Mouse (Mus musculus) retina, postnatal 1 day (tissue): ENCODE results near the gene Nipa1.
A peak's percentile ranks its signal among the peaks of the same experiment; 100 is the strongest.
"Not testable (repeated sequence)": the region's sequence is repeated elsewhere in the genome, so short reads cannot be mapped to it uniquely, and the experiment has no call there.

Experiments
- DNase-seq: peaks from one replicate; pipeline ENCODE4 v3.0.0-alpha.2; 2012

Nipa1 gene

DNA sequence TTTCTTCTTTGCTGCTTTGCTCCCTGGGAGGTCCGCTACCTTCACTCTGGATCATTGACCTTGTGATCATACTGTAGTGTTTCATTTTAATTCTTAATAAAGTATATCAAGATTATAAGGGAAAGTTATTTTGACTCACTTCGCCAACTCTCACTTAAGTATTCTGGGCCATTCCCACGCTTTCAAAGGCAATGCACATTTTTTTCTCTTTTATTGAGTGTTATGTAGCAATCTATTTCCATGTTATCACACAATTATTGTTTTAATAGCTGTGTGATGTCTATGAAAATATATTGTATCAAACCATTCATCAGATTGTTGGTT, at the start of gene Nipa1:
Nipa1 (minus strand) TSS at position 25 of the 324 bp plus-strand sequence.
- no peak for DNase-seq

DNA sequence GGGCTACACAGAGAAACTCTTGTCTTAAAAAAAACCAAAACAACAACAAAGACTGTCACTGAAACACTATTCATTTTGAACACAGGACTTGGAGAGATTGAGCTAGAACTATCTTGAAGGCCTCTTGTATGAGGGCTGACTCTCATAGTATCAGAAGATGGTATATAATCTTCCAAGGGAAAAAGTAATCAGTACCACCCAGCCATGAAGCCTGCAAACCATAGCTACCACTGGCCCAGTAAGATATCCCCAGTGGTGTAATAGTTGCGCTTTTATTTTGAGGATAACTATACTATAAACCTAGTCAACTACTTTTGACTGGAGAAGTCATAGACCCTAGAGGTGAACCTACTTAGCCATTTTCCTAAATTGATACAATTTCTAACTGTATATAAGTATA, 46.9 kb upstream of the Nipa1 start:
- no peak for DNase-seq

DNA sequence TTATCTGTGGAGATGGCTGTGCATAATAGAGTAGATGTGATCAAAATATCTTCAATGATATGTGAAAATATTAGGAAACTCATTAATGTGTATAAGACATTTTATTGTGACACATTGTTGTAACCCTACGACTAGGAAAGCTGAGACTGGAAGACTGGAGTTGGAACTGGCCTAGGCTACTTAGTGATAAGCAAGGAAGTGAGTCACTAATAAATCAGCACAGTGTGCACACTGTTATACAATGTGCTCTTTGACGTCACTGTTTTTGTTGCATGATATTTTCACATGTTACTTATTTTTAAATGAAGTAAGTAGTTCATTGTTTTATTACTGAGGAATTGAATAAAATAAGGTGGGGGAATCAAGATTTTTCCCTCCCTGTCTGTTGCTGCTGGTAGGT, 46.4 kb upstream of the Nipa1 start:
- DNase-seq: no peak

DNA sequence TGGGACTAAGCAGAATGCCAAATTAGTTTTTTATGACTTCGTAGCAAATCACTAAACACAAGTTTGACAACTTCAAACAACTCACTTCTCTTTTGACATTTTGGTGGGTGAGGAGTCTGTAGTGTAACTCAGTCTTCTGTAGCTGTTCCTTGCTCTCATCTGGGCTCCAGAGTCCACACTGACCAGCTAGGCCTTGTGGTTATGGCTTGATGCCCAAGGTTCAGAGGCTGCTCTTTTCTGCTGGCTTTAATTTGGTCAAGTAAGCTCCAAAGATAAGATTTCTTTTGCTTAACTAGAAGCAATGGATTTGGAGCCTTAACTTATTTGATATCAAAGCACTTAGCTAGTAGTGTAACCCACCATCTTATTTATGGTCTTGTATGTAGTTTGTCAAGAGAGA, 45.1 kb upstream of the Nipa1 start:
- no peak for DNase-seq

DNA sequence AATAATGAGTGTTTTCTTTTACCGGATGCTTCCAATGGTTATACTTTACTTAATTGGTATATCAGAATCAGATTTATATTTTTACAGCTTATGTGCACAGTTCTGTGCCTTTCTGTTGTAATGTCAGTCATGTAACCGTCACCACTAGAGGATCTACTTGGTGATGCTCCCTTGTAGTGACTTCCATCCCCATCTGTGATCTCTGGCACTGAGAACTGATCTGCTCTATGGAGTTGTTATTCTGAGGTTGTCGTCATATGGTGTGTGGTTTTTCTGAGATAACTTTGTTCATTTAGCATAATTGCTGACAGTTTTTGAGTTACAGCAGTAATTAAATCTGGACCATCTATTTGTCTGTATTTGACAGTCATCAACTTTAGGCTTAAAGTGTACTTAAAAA, 35.6 kb upstream of the Nipa1 start:
- DNase-seq: no peak

DNA sequence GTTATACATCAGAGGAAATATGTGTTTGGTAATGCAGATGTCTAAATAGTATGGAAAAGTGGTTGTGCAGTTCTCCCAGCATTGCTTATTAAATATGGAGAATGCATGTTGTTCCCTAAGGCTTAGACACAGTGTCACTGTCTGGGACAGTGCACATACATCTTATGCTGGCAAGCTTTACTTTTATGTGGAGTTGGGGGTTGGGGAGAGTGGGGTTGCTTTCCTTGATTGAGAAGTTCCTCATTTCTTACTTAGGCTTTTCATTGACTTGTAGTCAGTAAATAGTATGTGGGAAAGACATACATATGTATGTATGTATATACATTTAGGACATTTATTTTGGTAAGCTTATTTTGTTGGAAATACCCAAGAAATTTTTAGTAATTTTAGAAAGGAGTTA, 33.2 kb upstream of the Nipa1 start:
- DNase-seq: no peak

DNA sequence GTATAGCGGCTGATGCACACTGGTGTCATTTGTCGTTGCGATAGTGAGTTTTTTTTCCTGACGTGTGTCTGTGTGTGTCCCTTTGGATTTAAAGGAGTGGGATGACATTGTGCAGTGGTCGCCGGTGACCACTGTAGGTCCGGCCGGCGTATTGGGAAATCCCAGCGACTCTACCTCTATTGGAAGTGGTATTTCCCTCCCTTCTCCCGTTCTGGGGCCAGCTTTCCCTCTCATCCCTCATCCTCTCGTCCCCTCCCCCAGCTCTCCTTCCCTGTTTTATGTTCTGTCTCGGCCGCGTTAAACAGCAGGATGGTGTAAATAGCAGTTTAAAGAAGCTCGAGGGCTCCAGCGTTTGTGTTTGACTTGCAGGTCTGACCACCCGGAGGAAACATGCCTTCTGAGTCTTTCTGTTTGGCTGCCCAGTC, 30.7 kb upstream of the Nipa1 start:
- DNase-seq: peak; percentile 66

DNA sequence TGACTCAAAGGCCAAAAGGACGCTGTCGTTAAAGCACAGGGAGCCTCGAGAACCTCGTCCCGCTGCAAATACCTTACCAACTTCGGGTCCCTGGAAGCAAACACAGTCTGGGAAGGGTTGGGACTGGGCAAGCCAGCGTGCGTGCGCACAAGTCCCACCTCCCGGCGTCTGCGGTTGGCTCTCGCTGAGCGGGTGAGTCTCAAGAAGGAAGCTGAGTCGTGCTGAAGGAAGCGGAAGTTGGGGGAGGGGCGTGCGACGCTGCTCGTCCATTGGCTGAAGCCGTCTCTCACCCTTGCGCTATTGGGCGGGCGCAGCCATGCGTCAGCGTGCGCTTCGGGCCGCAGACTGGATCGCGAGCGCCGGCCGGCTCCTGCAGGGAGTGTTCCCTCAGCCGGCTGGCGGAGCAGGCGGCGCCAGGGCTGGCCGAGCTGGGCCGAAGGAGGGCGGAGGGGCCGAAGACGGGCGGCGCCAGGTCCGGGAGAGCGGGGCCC, 30.1 kb upstream of the Nipa1 start, which contains the start of gene Herc2:
Herc2 (plus strand) TSS at position 366 of the 491 bp plus-strand sequence.
- DNase-seq: peak; percentile 100

DNA sequence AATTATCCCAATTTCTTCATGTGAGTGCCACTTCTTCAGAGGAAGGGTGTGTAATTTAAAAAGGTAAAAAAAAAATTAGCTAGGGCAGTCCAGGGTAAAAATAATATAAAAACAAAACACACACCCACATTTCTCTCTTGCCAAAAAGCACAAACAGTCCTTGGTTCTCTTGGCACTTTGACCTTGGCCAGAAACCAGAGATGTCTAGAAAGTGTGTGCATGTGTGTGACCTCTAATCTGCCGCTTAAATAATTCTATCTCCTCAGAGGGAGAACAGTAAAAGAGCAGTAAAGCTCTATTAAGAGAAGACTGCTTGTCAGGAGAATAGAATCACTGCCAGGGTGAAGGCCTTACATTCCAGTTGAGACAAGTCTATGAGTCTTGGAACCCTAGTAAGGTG, 27.4 kb upstream of the Nipa1 start:
- DNase-seq: no peak

DNA sequence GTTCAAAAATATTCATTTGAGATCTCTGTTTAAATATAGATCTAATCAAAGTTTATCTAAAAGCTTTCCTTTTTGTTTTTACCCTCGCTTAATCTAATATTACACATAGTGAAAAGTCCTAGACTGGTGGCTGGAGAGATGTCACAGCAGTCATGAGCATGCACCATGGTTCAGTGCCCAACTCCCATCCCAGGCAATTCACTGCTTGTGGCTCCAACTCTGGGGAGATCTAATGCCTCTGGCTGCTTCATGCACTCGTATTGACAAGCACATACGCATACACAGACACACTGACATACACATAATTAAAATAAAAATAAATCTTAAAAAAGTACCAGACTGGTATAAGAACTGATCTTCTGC, 24.5 kb upstream of the Nipa1 start:
- DNase-seq: no peak

DNA sequence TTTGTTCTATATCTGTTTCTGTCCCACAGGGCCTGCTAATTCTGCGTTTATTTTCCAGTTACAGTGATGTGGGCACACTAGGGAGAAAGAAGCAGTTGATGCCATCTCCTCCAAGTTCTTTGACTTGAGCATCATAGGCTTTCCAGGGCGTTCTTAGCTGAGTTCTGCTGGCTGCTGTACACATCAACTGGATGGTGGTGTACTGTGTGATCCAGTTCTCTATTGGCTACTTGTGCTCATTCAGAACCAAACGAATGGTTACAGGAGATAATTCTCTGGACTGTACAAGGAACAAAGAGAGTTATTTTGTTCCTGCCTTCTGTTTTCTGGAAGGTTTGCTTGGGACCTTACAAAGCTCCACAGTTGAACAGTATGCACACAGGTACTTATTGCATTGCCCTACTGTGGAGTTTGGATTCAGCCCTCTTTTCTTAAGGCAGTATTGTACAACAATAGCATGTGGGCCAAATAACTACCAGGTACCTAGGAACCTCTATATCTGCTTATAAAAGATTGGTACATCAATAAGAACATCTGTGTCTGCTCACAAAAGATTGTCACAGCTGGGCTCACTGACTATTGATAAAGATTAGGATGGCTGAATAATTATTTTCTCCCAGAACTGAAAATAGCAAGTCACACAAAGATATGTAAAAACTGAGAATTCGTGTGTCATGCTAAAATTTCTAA, 24.0 kb upstream of the Nipa1 start:
- DNase-seq: no peak

DNA sequence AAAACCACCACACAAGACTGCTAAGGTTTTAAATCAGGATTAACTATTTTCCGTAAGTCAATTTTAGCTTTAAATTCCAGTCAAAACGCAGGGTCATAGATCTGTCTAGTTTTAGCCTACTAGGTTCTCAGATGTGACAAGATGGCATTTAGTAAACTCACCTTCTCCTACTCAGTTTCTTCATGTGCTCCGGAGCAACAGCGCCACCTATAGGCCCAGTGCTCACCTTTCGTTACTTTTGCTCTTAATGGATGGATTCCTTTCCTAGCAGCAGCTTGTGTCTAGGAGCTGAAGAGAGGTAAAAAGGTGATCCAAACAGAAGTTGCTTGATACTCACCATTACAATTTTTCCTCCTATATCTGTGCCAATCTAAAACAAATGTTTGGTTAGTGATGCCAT, 22.6 kb upstream of the Nipa1 start:
- DNase-seq: peak; percentile 83

DNA sequence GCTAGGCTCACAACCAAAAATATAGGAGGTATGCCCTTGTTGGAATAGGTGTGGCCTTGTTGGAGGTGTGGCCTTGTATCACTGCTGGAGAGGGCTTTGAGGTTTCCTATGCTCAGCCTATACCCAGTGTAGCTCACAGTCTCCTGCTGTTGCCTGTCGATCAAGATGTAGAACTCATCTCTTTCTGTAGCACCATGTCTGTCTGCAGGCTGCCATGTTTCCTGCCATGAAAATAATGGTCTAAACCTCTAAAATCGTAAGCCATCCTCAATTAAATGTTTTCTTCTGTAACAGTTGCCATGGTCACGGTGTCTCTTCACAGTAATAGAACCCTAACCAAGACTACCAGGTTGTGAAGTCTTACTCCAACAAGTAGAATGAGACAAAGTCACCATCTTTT, 3.8 kb upstream of the Nipa1 start:
- no peak for DNase-seq

DNA sequence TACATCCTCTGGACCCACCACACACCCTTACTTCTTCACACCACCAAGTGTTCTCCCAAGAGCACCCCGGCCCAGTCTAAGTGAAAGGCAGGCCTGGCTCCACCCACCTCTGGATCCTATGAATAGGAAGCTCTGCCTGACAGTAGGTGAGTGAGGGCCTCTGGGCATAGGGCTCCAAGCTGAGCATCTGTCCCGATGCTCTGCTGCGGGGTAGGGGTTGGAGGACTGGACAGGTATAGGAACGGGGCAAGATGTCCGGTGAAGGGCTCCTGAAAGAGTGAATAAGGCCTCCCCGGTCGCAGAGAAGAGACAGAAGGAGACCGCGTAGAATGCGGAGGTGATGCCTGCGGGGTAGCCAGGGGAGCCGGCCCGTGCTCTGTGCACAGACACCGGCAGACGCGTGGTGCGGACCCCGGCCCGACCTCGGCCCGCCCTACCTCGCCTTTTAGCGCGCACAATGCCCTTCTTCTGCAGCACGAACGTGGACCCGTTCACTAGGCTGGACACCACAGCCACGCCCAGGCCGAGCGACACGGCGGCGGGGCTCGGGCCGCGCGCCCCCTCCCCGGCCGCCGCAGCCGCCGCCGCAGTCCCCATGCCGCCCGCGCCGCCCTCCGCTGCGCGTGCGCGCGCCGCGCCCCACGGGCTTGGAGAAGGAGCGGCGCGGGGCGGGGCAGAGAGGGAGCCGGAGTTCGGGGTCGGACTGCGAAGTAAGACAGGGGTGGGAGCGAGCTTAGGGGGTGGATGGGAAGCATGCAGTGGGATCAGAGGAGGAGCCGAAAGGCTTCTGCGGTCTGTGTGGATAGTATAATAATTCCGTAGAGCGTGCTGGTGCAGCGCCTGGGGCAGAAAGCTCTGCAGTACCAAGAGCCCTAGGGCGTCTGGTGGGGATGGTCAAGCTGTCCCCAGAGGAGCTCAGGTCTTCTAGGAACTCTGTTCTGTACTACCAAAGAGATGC, 503 bp downstream of the Nipa1 start:
- DNase-seq: peak; percentile 89

DNA sequence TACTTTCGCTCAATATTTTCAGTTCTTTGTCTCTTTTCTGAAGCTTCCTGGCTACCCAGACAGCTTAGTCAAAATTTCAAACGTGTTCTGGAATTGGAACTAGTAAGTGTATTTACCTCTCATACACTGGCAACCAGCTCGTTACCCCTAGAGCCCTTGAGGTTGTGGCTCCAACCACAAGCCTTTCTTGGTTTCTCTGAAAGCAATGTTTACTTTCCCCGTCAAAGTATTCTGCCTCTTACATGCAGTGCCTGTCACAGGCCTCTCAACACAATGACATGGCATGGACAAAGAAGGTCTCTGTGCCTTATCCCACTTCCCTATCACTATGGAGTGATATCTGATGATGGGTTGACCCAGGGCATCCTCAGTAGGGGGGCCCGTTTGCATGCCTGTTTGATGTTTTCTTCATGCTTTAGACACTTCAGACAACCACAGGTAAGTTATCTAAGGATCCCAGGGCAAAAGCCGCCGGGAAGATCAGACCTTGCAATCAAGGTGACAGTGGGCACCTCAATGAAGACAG, 1.2 kb downstream of the Nipa1 start:
- no peak for DNase-seq

DNA sequence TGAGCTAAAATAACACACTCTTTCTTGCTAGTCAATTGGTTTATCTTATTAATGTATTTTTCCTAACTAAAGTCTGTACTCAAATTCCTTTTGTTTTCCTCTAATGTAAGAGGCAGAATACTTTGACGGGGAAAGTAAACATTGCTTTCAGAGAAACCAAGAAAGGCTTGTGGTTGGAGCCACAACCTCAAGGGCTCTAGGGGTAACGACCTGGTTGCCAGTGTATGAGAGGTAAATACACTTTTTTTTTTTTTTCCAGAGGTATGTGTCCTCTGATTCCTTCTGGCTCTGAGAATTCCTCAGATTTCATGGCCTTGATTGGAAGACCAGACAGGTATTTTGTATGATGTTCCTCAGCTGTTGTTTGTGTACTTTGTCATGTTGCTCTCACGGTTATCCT, 2.0 kb downstream of the Nipa1 start:
- DNase-seq: no peak

DNA sequence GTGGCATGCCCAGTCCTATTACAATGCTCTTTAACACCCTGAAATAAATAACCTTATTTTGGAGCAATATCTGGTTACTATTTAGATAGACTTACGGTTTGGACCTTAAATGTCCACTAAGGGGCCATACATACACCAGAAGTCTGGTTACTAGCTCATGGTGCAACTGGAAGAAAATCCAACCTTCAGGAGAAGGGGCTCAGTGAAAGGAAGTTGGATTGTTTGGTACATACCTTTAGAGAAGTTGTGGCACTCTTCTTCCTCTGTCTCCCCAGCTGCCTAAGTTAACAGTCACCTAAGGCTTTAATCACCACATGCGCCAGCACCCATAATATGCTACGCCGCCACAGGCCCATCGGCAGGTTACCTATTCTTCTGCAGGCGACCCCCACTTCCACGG, 3.9 kb downstream of the Nipa1 start:
- no peak for DNase-seq

DNA sequence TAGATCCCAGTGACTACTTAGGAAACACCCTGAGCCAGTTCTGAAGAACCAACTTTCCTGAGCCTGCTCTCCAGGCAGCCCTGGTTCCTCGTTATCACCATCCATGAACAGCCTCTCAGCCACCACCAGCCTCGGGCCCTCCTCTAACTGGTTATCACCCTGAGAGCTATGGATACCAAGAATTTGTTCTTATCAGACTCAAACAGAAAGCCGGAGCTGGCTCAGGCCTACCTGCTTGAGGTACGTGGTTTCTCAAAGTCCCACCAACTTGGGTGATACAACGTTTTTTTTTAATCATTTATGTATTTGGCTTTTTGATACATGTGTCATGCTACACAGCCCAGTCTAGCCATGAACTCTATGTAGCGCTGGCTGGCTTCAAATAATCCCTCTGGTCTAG, 4.6 kb downstream of the Nipa1 start:
- DNase-seq: no peak

DNA sequence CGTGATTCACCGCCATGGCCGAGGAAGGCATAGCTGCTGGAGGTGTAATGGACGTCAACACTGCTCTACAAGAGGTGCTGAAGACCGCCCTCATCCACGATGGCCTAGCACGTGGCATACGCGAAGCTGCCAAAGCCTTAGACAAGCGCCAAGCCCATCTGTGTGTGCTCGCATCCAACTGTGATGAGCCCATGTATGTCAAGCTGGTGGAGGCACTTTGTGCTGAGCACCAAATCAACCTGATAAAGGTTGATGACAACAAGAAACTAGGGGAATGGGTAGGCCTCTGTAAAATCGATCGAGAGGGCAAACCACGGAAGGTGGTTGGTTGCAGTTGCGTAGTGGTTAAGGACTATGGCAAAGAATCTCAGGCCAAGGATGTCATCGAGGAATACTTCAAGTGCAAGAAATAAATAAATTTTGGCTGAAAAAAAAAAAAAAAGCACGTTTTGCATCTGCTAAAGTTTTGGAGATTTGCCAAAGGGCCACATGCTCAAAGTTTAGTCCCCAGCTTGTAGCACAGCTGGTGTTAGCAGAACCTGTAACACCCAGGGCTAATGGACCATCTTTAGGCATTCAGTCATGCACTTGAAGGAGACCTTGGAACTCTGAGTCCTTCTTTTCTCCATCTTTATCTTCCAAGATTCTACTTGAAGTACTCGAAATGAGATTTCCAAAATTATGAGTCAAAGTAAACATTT, 5.6 kb downstream of the Nipa1 start:
- not testable (repeated sequence) for DNase-seq

DNA sequence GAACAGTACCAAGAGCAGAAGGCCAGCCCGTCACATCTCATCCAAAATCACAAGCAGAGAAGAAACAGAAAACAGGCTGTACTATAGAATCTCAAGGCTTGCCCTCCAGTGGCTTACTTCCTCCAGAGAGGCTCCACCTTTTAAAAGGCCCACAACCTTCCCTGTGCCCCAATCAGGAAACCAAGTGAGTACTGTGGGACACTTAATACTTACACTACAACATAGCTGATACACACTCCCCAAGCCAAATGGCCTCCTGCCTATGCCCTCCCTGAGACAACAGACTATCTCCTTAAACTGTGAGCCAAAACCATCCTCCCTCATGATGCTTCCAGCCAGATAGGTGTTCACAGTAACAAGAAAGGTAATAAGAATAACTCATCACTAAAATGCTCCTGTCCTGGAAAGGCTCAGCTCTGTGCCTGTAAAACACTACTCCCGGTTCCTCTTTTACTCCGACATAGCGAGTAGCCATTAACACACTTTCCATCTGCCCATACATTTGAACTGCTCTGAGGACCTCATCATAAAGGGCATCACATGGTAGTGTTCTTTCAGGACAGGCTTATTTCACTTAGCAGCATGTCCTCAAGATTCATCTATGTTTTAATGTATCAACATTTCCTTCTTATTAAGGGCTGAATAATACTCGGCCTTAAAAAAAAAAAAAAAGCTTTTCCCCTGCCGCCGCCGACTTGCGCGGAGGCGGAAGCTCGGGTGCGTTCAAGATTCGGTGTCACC, 6.3 kb downstream of the Nipa1 start:
- DNase-seq: no peak

DNA sequence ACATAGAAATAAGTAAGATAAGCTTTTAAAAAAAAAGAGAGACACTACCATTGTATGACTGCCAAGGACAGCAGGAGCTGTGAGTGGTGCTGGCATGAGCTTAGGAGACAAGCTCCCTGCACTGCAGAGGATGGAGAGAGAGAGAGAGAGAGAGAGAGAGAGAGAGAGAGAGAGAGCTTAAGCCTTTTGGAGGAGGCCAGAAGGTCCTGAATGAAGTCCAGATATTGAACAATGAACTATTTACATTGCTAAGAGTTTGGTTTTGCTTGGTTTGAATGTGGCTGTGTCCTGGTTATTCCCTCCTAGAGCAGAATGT, 8.8 kb downstream of the Nipa1 start:
- no peak for DNase-seq

DNA sequence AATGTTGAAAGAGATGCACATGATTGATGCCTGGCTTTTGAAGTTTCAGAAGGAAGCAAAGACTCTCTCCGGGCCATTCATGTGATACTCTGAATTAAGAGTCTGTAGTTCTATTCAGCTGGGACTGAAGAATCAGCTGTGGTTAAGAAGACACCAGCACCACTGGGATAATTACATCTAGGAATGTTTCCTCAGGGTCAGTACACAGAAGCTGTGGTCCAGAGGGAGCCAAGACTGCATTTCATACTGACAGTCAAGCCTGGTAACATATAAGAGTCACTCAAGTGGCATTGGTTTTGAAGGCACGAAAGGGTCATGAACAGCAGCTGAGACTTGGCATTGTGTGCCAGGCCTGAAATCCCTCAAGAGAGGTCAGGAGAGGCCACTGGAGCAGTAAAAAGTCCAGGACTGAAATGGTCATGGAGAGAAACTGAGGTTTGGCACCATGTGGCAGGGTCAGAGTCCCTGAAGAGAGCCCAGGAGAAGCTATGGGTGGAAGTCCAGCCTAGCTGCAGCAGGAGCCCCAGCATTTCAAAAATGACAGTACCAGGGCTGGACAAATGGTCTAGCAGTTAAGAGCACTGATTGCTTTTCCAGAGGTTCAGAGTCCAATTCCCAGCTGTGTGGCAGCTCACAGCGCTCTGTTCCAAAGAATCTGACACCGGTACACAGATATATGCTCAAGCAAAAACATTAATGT, 9.3 kb downstream of the Nipa1 start:
- no peak for DNase-seq
